Mouse (Mus musculus) mesoderm, embryonic 11.5 days (tissue): Measurements from ENCODE around the gene Fam89a.

ENCODE experiments used
- DNase-seq: peaks from one replicate; pipeline ENCODE4 v3.0.0-alpha.2; 2012; ENCODE audit warnings: low read depth, low spot score

The Fam89a gene

GRCm38 (mm10) chr8:124754101-124754791 lies 2.6 kb upstream of the Fam89a start:
- peak; percentile 59 for DNase-seq

- DNase-seq: no peak
Observed at GRCm38 (mm10) chr8:124752325-124752862, 762 bp upstream of the Fam89a start.

- DNase-seq: peak; percentile 29
Observed at GRCm38 (mm10) chr8:124751191-124751590, 441 bp downstream of the Fam89a start.

GRCm38 (mm10) chr8:124746661-124747060 lies 5.0 kb downstream of the Fam89a start:
- no peak for DNase-seq

GRCm38 (mm10) chr8:124739268-124739667 lies 12.4 kb downstream of the Fam89a start:
- DNase-seq: no peak

- no peak for DNase-seq
Observed at GRCm38 (mm10) chr8:124735371-124735911, 16.2 kb downstream of the Fam89a start.

GRCm38 (mm10) chr8:124732828-124733227 lies 18.8 kb downstream of the Fam89a start:
- no peak for DNase-seq

- DNase-seq: no peak
Observed at GRCm38 (mm10) chr8:124724301-124724700, 27.3 kb downstream of the Fam89a start.

GRCm38 (mm10) chr8:124721862-124722515 lies 29.6 kb downstream of the Fam89a start, which contains the start of the genes Ttc13 and Arv1:
Gene Ttc13, minus strand, starts transcription at chr8:124721983.
Gene Arv1, plus strand, starts transcription at chr8:124722139.
- DNase-seq: peak; percentile 98

GRCm38 (mm10) chr8:124720938-124721861 lies 30.4 kb downstream of the Fam89a start:
- no peak for DNase-seq

- no peak for DNase-seq
Observed at GRCm38 (mm10) chr8:124720133-124720532, 31.5 kb downstream of the Fam89a start.

- DNase-seq: no peak
Observed at GRCm38 (mm10) chr8:124715736-124716135, 35.9 kb downstream of the Fam89a start.

GRCm38 (mm10) chr8:124713207-124713606 lies 38.4 kb downstream of the Fam89a start:
- DNase-seq: no peak

GRCm38 (mm10) chr8:124705823-124706222 lies 45.8 kb downstream of the Fam89a start:
- no peak for DNase-seq

- no peak for DNase-seq
Observed at GRCm38 (mm10) chr8:124704376-124704775, 47.3 kb downstream of the Fam89a start.

- DNase-seq: no peak
Observed at GRCm38 (mm10) chr8:124703526-124703925, 48.1 kb downstream of the Fam89a start.

GRCm38 (mm10) chr8:124702183-124702582 lies 49.4 kb downstream of the Fam89a start:
- DNase-seq: no peak

GRCm38 (mm10) chr8:124701023-124701422 lies 50.6 kb downstream of the Fam89a start:
- no peak for DNase-seq

GRCm38 (mm10) chr8:124700271-124700670 lies 51.4 kb downstream of the Fam89a start:
- DNase-seq: no peak

GRCm38 (mm10) chr8:124695424-124696100 lies 56.1 kb downstream of the Fam89a start:
- DNase-seq: no peak

- no peak for DNase-seq
Observed at GRCm38 (mm10) chr8:124691706-124692105, 59.9 kb downstream of the Fam89a start.
